Mouse (Mus musculus) liver, embryonic 13.5 days (tissue): ENCODE results near the gene S1pr4. TPM values are rescaled to one million over a fixed set of nuclear protein-coding genes. Genes with fewer than 3 reads are reported as not detected.

Source experiments
- ATAC-seq: fragments of 200-750 bp; cut with Nextera tagmentation; 2 replicates; pipeline ENCODE4 v1.8.0; 2017; ENCODE audit warnings: low read depth, mild to moderate bottlenecking, moderate number of reproducible peaks, moderate library complexity
- DNase-seq: peaks from one replicate; pipeline ENCODE4 v3.0.0; 2022
- H3K27ac ChIP-seq: fragments of 300-500 bp; sonication (generic); 2 replicates; pipeline ENCODE4 v1.5.1; 2015; ENCODE audit warnings: moderate library complexity, mild to moderate bottlenecking, inconsistent platforms
- H3K27me3 ChIP-seq: fragments of 300-500 bp; sonication (generic); 2 replicates; pipeline ENCODE4 v1.6.1; 2015; ENCODE audit warnings: mild to moderate bottlenecking, inconsistent platforms
- H3K36me3 ChIP-seq: fragments of 300-500 bp; sonication (generic); 2 replicates; pipeline ENCODE4 v1.6.1; 2015; ENCODE audit warnings: mild to moderate bottlenecking, inconsistent platforms
- H3K4me1 ChIP-seq: fragments of 300-500 bp; sonication (generic); replicated peaks from 2 replicates; pipeline ENCODE4 v1.6.1; 2015; ENCODE audit warnings: inconsistent platforms
- H3K4me2 ChIP-seq: fragments of 300-500 bp; sonication (generic); 2 replicates; pipeline ENCODE4 v1.6.1; 2015; ENCODE audit warnings: inconsistent platforms, mild to moderate bottlenecking, moderate library complexity
- H3K4me3 ChIP-seq: fragments of 300-500 bp; sonication (generic); replicated peaks from 2 replicates; pipeline ENCODE4 v1.5.1; 2015; ENCODE audit warnings: mild to moderate bottlenecking, inconsistent platforms
- H3K9ac ChIP-seq: fragments of 300-500 bp; sonication (generic); 2 replicates; pipeline ENCODE4 v1.6.1; 2015; ENCODE audit warnings: mild to moderate bottlenecking, inconsistent platforms
- H3K9me3 ChIP-seq: fragments of 300-500 bp; sonication (generic); replicated peaks from 2 replicates; pipeline ENCODE4 v1.6.1; 2016; ENCODE audit warnings: inconsistent platforms
- WGBS: fragments of 180-500 bp; shearing (Covaris S2); methylation state at CpG from one replicate; pipeline ENCODE4 v1.1.7; 2015; ENCODE audit not compliant: insufficient replicate concordance; 5-methylcytosine and 5-hydroxymethylcytosine counted together
- polyA plus RNA-seq: library from polyadenylated mRNA; unstranded; fragments of >200 nt; fragmentation: Nextera tagmentation; extraction: Ambion mirVana; gene quantifications from 2 replicates; pipeline ENCODE4 v1.2.1, GENCODE M21; 2015

The S1pr4 gene
- polyA plus RNA-seq, 1 experiment from 2014 or later, result 2.3 TPM

DNA sequence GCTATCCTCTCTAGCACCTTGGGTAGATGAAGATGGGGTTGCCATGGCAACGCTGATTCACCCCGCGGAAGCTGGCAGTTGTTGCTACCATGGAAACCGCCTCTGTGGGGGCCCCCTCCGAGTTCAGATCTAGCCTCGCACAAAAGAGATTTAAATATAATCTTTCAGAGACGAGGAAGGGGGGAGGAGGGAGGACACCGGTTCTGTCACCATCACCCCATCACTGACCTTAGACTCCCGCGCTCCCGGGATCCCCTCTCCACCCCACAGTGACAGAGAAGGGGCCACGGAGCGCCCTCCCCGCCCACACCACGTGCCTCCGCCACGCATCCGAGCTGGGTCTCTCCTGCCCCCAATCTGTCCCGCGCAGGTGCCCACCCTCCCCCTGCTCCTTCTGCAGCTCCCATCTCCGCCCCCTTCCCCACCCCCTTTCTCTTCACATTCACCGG lies 26.9 kb downstream of the S1pr4 start:
- H3K4me3 ChIP-seq, result no peak overlapping the region
- H3K4me2 ChIP-seq, result no peak overlapping the region
- DNase-seq (no peak), ATAC-seq (no peak)
- H3K9me3 ChIP-seq, result no peaks in the 10 kb centered on the region
- H3K4me1 ChIP-seq, result peaks cover 5% of the 10 kb centered on the region
- 5% methylated on average over 21 of the region's 22 CpGs for WGBS
- H3K36me3 ChIP-seq, result no peaks in the 10 kb centered on the region
- no peak overlapping the region for H3K27ac ChIP-seq
- H3K27me3 ChIP-seq, result peaks cover 97% of the 10 kb centered on the region
- H3K9ac ChIP-seq, result no peak overlapping the region

DNA sequence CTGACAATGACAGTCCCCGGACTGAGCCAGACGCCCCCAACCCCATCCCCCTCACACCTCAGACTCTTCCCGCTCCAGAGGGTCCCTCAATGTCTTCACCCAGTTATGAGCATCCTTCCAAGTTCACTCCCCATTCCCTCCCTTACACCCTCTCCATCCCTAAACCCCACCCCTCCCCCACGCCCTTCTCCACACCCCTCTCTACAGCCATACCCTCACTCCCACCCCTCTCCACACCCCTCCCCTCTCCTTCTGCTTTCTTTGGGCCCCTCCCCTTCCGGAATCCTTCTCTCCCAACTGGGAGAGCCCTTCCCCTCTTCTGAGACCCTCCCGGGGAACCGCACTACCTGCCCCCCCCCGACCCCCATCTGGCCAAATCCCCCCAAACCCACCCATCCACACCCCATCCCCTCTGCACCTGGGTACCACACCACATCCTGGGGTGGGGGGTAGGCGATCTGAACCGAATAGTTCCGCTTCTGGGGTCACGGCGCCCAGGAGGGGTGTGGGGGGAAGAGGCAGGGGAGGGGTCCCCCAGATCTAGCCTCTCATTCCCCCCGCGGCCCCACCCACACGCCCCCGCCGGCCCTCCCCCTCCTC lies 27.4 kb downstream of the S1pr4 start:
- WGBS, result 9% methylated on average over 18 of the region's 18 CpGs
- no peak for ATAC-seq
- H3K9me3 ChIP-seq, result no peaks in the 10 kb centered on the region

DNA sequence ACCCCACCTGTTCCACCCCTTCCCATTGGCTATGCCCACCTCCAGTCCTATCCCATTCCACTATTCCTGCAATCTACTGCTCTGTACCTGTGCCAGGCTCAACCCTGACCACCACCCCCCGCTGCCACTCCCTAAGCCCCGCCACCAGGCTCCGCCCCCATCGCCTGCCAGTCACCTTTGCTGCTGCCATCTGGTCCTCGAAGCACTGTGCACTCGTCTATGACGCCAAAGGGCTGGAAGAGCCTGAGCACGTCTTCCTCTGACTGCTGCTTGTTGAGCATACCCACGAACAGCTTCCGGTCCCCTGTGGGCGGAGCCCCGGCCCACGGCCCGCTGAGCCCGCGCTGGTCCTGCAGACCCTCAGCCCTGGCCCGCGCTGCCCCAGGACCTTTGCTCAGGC lies 29.5 kb downstream of the S1pr4 start:
- 26% methylated on average over 18 of the region's 18 CpGs for WGBS
- Histone ChIP-seq H3K4me1 (peaks cover under 1% of the 10 kb centered on the region; the same call in 1 of the 2 replicates), H3K9ac (no peak overlapping the region), H3K27ac (no peak overlapping the region), H3K27me3 (peaks cover 98% of the 10 kb centered on the region), H3K4me3 (no peak overlapping the region), H3K36me3 (no peaks in the 10 kb centered on the region), H3K9me3 (no peaks in the 10 kb centered on the region), H3K4me2 (no peak overlapping the region)
- DNase-seq (no peak), ATAC-seq (no peak)

More for the DNA sequence above, 27.4 kb downstream of the S1pr4 start:
- H3K4me2 ChIP-seq, result no peak overlapping the region
- no peak overlapping the region for H3K4me3 ChIP-seq
- H3K9ac ChIP-seq, result no peak overlapping the region
- H3K27ac ChIP-seq, result no peak overlapping the region
- H3K4me1 ChIP-seq, result peaks cover 2% of the 10 kb centered on the region
- no peak for DNase-seq
- H3K27me3 ChIP-seq, result peaks cover 97% of the 10 kb centered on the region
- no peaks in the 10 kb centered on the region for H3K36me3 ChIP-seq

DNA sequence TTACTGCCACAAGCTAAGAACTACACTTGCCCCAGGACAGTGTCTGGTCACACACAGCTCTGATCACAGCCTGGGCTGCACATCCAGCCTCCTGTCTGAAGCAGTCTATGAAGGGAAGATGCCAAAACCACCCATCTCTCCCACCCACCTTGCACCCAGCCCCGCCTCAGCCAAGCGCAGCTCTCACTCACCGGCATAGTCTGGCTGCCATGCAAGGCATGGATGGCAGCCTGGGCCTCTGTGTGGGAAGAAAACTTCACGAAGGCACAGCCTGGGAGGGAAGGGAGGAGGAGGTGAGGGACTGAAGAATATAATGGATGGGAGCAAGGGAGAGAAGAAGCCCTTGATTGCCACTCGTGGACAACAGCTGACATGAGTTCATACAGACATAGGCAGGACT lies 30.7 kb downstream of the S1pr4 start:
- peaks cover 12% of the 10 kb centered on the region for H3K4me1 ChIP-seq
- H3K4me3 ChIP-seq, result no peak overlapping the region
- peaks cover 98% of the 10 kb centered on the region for H3K27me3 ChIP-seq
- H3K27ac ChIP-seq, result no peak overlapping the region
- H3K36me3 ChIP-seq, result no peaks in the 10 kb centered on the region
- no peaks in the 10 kb centered on the region for H3K9me3 ChIP-seq
- no peak for ATAC-seq
- 57% methylated on average over 5 of the region's 5 CpGs for WGBS
- no peak overlapping the region for H3K9ac ChIP-seq
- DNase-seq, result no peak
- H3K4me2 ChIP-seq, result no peak overlapping the region

DNA sequence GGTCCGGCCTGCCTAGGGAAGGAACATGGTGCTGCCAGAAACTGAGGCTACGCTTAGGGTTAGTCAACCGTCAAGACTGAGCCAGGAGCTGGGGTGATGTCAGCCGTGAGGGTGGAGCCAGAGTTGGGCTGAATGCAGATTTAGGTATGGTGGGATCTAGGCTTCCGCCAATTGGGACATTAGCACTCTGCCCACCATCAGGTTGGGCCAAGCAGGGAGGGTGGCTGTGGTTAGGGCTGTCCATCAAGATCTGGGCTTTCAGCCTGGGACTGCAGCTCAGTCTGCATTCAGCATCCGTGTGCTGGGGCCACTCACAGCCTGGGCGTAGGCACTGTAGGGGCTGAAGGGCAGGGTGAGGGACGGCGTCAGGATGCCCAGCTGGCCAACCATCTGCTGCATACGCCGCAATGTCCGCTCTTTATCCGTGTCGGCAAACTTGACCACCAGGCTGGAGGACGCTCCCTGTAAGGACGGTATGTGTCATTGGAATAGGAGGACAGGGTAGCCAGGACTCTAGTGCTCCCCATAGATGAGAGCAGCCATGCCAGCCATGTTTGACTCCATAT lies 32.2 kb downstream of the S1pr4 start:
- H3K4me3 ChIP-seq, result no peak overlapping the region
- H3K27ac ChIP-seq, result no peak overlapping the region
- no peak overlapping the region for H3K4me2 ChIP-seq
- 69% methylated on average over 16 of the region's 16 CpGs for WGBS
- ATAC-seq (no peak), DNase-seq (no peak)
- peaks cover 98% of the 10 kb centered on the region for H3K27me3 ChIP-seq
- no peak overlapping the region for H3K9ac ChIP-seq
- H3K4me1 ChIP-seq, result peaks cover 22% of the 10 kb centered on the region
- H3K9me3 ChIP-seq, result no peaks in the 10 kb centered on the region
- no peaks in the 10 kb centered on the region for H3K36me3 ChIP-seq

DNA sequence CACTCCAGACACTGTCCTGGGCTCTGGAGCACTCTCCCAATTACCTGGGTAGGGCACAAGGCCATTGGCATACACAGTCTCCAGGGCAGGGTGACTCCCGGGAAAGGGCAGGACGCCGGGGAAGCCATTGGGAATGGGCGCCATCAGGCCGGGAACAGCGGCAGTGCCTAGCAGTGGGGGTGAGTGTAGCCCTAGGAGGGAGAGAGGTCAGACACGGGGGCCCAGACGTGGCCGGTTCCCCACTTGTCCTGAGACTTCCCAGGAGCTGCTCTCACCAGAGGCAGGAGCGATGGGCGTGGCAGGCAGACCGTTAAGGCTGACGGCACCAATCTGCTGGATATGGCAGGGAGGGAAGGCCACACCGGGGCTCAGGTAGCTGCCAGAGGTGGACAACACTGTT lies 33.1 kb downstream of the S1pr4 start:
- H3K4me2 ChIP-seq, result no peak overlapping the region
- DNase-seq, result no peak
- H3K4me1 ChIP-seq, result peaks cover 28% of the 10 kb centered on the region
- no peak overlapping the region for H3K27ac ChIP-seq
- no peaks in the 10 kb centered on the region for H3K9me3 ChIP-seq
- 50% methylated on average over 14 of the region's 14 CpGs for WGBS
- no peaks in the 10 kb centered on the region for H3K36me3 ChIP-seq
- peaks cover 98% of the 10 kb centered on the region for H3K27me3 ChIP-seq
- ATAC-seq, result no peak
- H3K4me3 ChIP-seq, result no peak overlapping the region
- no peak overlapping the region for H3K9ac ChIP-seq

DNA sequence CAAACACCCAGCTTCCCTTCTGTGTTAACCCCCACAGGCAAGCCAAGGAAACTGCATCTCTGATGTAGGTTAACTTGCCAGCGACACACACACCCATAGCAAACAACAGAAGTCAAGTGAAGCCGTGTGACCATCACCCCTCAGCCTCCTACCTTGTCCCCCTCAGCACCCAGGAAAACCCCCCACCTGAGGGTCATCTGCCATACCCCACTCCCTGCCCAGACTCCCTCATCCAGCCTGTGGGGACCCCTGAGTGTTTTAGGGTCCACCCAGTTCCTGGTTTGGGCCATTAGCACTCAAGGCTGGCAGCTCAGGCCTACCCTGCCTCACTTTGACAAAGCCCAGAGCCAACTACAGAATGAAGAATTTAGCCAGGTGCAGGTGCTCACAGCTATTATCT lies 33.9 kb downstream of the S1pr4 start:
- ATAC-seq (no peak), DNase-seq (no peak)
- no peak overlapping the region for H3K4me2 ChIP-seq

DNA sequence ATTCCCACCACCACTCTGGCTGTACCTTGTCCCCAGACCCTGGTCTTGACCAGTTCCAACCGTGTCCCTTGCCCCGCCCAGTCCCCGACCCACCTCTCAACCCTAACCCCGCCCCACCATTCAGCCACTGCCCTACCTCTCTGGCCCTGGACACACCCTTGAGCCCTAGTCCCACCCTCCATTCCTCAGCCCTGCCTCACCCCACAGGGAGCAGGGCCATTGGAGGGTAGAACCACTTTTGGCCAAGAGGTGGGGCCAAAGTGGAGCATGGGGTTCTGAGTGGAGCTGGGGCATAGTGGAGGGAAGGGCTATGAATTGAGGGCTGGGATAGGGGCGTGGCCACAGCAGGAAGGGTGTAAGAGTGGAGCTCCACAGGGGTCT lies 34.7 kb downstream of the S1pr4 start:
- no peak overlapping the region for H3K4me3 ChIP-seq
- peak; percentile 54 for ATAC-seq

More for the DNA sequence above, 33.9 kb downstream of the S1pr4 start:
- no peak overlapping the region for H3K9ac ChIP-seq
- peaks cover 98% of the 10 kb centered on the region for H3K27me3 ChIP-seq
- no peak overlapping the region for H3K27ac ChIP-seq
- no peak overlapping the region for H3K4me3 ChIP-seq
- 59% methylated on average over 2 of the region's 2 CpGs for WGBS
- peaks cover 30% of the 10 kb centered on the region for H3K4me1 ChIP-seq
- no peaks in the 10 kb centered on the region for H3K36me3 ChIP-seq
- H3K9me3 ChIP-seq, result no peaks in the 10 kb centered on the region

DNA sequence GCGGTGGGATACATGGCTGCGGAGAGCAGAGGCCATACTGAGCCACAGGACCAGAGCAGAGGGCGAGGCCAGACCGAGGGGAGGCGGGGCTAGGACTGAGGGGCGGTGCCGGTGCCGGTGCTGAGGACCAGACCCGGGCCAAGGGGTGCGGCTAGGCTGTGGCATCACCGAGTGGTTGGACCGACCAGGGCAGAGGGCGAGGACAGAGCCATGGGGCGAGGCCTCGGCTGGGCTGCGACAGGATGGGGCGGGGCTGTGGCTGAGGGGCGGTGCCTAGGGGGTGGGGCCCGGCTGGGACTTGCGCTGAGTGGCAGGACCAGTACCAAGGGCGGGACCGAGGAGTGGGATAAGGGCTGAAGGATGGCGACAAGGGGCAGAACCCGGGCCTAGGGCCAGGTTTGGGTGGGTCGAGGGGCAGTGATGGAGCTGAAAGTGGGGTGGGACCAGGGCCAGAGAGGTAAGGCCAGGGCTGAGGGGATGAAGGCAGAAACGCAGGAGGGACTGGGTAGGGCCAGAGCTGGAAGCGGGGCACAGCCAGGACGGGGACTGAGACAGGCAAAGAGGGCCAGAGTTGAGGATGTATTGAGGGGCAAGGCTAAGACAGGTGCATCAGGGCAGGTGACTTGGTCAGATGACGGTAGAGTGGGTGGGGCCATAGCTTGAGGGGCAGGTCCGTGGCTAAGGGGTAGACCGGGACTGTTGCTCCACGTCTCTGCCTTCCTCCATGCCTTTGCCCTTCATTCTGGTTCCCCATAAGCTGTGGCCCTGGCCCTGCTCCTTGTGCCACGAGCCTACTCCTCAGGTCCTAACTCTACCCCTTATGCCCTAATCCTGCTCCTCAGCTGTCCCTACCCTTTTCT lies 35.3 kb downstream of the S1pr4 start:
- DNase-seq, result peak; percentile 66
- Histone ChIP-seq H3K9ac (no peak overlapping the region), H3K4me1 (peaks cover 30% of the 10 kb centered on the region), H3K4me2 (peak overlapping the region; percentile 60), H3K9me3 (no peaks in the 10 kb centered on the region), H3K27ac (no peak overlapping the region), H3K27me3 (peaks cover 99% of the 10 kb centered on the region), H3K4me3 (peak overlapping the region; percentile 39), H3K36me3 (no peaks in the 10 kb centered on the region)
- peak; percentile 88 for ATAC-seq
- 2% methylated on average over 33 of the region's 33 CpGs for WGBS

More for the DNA sequence above, 34.7 kb downstream of the S1pr4 start:
- peak overlapping the region; percentile 60 for H3K4me2 ChIP-seq
- peaks cover 30% of the 10 kb centered on the region for H3K4me1 ChIP-seq
- peaks cover 98% of the 10 kb centered on the region for H3K27me3 ChIP-seq
- WGBS, result 2% methylated on average over 5 of the region's 5 CpGs
- no peak for DNase-seq
- H3K27ac ChIP-seq, result no peak overlapping the region
- H3K36me3 ChIP-seq, result no peaks in the 10 kb centered on the region
- H3K9me3 ChIP-seq, result no peaks in the 10 kb centered on the region
- no peak overlapping the region for H3K9ac ChIP-seq

DNA sequence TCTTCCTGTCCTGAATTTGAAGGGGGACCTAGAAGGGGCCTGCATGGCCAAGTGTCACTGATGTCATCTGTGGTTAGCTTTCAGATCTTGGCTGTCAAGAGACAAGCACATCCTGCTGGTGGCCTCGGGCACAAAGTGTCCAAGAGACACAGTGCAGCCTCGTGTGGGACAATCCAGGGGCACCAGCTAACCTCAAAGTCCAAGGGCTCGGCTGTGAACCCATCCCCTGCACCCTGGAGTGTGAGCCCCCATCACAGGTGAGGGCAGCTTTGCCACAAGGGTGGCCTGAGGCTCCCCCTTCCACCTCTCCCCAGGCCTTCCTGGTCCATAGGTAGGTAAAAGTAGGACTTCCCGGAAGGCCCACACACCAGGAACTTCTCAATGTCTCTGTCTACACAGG lies 36.4 kb downstream of the S1pr4 start:
- Histone ChIP-seq H3K27me3 (peaks cover 100% of the 10 kb centered on the region), H3K27ac (no peak overlapping the region), H3K9me3 (no peaks in the 10 kb centered on the region), H3K4me3 (no peak overlapping the region), H3K9ac (no peak overlapping the region), H3K4me2 (no peak overlapping the region), H3K36me3 (no peaks in the 10 kb centered on the region), H3K4me1 (peaks cover 30% of the 10 kb centered on the region)
- ATAC-seq (no peak), DNase-seq (no peak)
- WGBS, result 45% methylated on average over 4 of the region's 4 CpGs

DNA sequence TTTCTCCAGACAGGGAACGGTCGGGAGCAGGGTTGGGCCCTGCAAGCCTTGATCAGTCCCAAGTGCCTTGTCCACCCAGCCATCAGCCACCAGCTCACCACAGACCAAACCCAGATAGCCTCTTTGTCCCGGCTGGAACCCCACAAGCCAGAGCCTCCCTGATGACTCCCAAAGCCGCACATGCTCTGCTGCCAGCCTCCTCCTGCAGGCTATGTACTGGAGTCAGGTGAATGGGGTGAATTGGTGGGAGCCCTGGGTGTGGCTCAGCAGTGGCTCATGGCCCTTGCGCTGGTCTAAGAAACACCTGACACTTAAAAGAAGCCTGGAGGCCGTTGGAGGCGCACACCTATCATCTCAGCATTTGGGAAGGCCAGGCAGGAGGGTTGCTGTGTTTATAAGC lies 37.0 kb downstream of the S1pr4 start:
- Histone ChIP-seq H3K4me1 (peaks cover 30% of the 10 kb centered on the region), H3K4me2 (no peak overlapping the region), H3K9ac (no peak overlapping the region), H3K4me3 (no peak overlapping the region), H3K27me3 (peaks cover 100% of the 10 kb centered on the region), H3K27ac (no peak overlapping the region), H3K36me3 (no peaks in the 10 kb centered on the region), H3K9me3 (no peaks in the 10 kb centered on the region)
- DNase-seq, result no peak
- no peak for ATAC-seq
- WGBS, result 69% methylated on average over 7 of the region's 7 CpGs
